Mouse (Mus musculus) splenic B cell, adult 2 months (primary cell): ENCODE data around the gene Ehhadh.

Source experiments
- DNase-seq: peaks from one replicate; pipeline ENCODE4 v3.0.0-alpha.2; 2011; ENCODE audit warnings: low read depth, low spot score
- H3K27me3 ChIP-seq: 2 replicates; pipeline ENCODE4 v1.6.1; 2012; ENCODE audit warnings: mild to moderate bottlenecking, low read length, moderate library complexity, mixed read lengths; ENCODE audit not compliant: control insufficient read depth, poor library complexity, insufficient read depth, severe bottlenecking
- H3K36me3 ChIP-seq: 2 replicates; pipeline ENCODE4 v1.6.1; 2012; ENCODE audit warnings: mild to moderate bottlenecking, low read length, moderate library complexity, mixed read lengths; ENCODE audit not compliant: control insufficient read depth, poor library complexity, insufficient read depth, severe bottlenecking

Gene Ehhadh

DNA sequence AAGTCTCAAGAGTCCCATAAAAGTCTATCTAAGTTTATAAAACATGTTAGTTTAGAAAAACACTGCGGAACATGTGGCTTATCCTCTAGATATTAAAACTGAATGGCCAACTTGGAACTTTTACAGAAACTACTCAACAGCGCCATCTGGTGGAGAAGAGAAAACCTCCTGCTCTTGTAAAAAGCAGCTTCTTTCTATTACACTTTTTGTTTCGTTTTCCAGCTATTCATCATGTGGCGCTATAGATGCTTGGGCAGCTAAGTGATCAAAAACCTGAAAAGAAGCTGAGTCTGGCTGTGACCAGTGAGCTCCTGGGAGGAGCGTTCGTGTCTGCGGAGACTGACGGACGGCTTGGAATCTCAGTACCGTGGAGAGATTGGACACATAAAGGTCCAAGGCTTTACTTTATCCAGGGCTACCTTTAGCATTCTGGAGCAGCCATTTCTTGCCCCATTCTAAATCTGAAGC lies 59.7 kb downstream of the Ehhadh start:
- Histone ChIP-seq H3K36me3 (no peaks in the 10 kb centered on the region), H3K27me3 (no peaks in the 10 kb centered on the region)
- peak; percentile 87 for DNase-seq

DNA sequence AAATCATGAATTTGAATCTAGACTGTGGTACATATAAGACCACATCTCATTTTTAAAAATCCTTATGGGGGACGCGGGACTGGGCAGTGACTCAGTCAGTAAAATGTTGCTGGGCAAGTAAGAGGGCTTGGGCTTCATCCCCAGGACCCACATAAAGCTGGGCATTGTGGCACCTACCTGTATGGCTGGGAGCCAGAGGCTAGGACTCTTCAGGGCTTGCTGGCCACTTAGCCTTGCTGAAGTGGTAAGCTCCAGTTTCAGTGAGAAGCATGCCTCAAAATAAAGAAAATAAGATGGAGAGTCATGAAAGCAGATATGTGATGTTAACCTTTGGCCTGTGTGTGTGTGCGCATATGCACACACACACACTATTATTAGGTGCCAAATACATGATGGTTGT lies 60.2 kb downstream of the Ehhadh start:
- no peaks in the 10 kb centered on the region for H3K27me3 ChIP-seq
- H3K36me3 ChIP-seq = no peaks in the 10 kb centered on the region
- no peak for DNase-seq

DNA sequence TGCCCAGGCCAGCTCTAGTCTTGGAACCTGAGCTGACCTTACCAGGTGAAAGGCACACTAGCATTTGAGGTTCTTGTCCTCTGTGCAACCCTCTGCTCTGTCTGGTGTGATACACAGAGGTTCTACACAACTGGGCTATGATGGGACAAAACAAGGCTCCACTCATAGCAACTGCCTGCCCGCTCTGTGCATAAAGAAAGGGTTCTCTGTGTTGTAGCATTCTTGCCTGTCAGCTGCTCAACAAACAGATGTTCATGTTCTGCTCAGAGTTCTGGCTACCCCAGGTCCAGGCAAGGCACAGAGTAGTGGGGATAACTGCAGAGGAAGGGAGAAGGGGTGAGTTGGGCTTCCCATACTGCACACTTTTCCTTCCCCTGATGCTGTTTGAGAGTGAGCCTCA lies 63.3 kb downstream of the Ehhadh start:
- H3K27me3 ChIP-seq = no peaks in the 10 kb centered on the region
- DNase-seq = no peak
- no peaks in the 10 kb centered on the region for H3K36me3 ChIP-seq

DNA sequence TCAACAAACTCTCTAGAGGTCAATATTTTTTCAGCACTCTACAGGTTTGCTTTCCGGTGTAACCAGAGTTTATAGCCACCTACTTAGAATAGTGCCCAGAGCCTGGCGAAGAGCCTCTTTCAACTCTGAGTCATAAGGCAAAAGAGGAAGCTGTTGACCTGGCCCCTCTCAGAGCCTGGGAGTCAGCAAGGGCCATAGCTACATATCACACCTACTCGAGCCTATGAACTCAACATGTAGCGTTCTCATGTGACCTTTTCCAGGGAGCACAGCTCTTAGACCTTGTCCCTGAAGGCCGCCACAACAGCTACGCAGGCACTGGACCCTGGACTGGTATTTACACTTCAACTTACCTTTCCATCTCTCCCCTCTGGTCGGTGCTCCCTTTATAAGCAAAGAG lies 67.8 kb downstream of the Ehhadh start:
- H3K27me3 ChIP-seq = no peaks in the 10 kb centered on the region
- H3K36me3 ChIP-seq = no peaks in the 10 kb centered on the region
- DNase-seq = peak; percentile 17

DNA sequence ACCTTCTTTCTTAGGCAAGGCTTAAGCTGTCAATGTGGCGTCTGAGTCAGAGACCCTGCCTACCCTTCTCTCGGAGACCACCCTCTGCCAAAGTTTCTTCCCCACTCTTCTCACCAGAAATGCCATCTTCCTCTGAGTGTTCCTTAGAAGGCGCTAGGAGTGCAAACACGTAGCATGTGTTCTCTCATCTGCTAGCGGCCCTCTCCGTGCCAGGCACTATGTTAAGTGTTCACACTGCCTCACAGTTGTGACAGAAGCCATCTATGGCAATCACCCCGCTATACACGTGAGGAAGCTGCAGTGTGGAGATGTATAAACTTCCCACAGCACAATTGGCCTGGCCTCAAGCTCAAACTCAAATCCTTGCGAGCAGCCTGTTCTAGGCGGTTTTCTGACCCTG lies 73.1 kb downstream of the Ehhadh start:
- Histone ChIP-seq H3K36me3 (no peaks in the 10 kb centered on the region), H3K27me3 (no peaks in the 10 kb centered on the region)
- DNase-seq = no peak
